Mouse (Mus musculus): ENCODE data around the gene Rap1gap2. TPM values are rescaled to one million over a fixed set of nuclear protein-coding genes. Genes with fewer than 3 reads are reported as not detected.

Gene Rap1gap2
- polyA plus RNA-seq, 1 experiment: 71.0 TPM

DNA sequence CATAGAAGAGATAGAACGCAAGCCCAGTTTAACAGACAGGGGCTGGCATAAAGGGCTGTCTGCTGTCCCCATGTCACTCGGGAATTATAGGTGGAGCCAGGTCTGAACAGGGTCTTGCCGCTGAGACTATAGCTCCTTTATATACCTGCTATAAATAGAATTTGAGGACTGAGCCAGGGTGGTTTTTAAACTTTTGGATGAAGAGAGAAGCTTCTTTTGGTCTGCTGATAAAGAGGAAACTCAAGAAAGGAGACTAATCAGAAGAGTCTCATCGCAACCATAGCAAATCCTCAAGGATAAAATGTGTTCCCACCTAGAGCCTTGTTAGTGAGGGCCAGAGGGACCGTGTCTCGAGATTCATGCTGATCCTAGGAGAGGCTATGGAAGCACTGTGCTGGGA is 272.8 kb downstream of the Rap1gap2 start, which contains the start of gene Olfr410:
Olfr410 (minus strand) TSS at position 101 of the 400 bp plus-strand sequence.
- DNase-seq: no peak
- no peaks in the 10 kb centered on the region for H3K4me1 ChIP-seq (ENCODE audit: control insufficient read depth, insufficient read depth, low read length)
- no peak within 1 kb of the TSS for H3K27ac ChIP-seq (ENCODE audit: insufficient read depth, low read length)
- H3K4me3 ChIP-seq (replicated peaks; ENCODE audit: insufficient read depth, low read depth, low read length): no peak within 1 kb of the TSS
- H3K27me3 ChIP-seq (ENCODE audit: control insufficient read depth, insufficient read depth, low read length): no peaks in the 10 kb centered on the region
- TF ChIP-seq POLR2A (IDR thresholded peaks at IDR 0.05; ENCODE audit: borderline replicate concordance, insufficient read depth, low read length): no peak
- no peak for TF ChIP-seq CTCF (IDR thresholded peaks at IDR 0.05; ENCODE audit: borderline replicate concordance, insufficient read depth, low read depth, low read length)
- WGBS: 79% methylated on average over 6 of the region's 6 CpGs

Other genes with a start within 250 kb of the Rap1gap2 start
- not detected in 2 replicates for gene Olfr412, start 248.8 kb downstream of the Rap1gap2 start, polyA plus RNA-seq (2012; rRNA removed)
- gene Ccdc92b, start 8.7 kb upstream of the Rap1gap2 start, polyA plus RNA-seq (2012; rRNA removed): 21.8 and 22.7 TPM in 2 replicates
- 67.4 and 68.4 TPM in 2 replicates for gene Cluh, start 38.6 kb upstream of the Rap1gap2 start, polyA plus RNA-seq (2012; rRNA removed)
- 185 and 190 TPM in 2 replicates for gene Pafah1b1, start 113.8 kb upstream of the Rap1gap2 start, polyA plus RNA-seq (2012; rRNA removed)
- 17.6 and 18.5 TPM in 2 replicates for gene Mettl16, start 159.9 kb upstream of the Rap1gap2 start, polyA plus RNA-seq (2012; rRNA removed)
- 17.9 and 18.0 TPM in 2 replicates for gene Mnt, start 220.0 kb upstream of the Rap1gap2 start, polyA plus RNA-seq (2012; rRNA removed)

Measured in cerebellum, adult 2 months (tissue).